Mouse (Mus musculus) E14TG2a.4 (cell line): Measurements from ENCODE around the gene Cd9.

Experiments used
- CTCF ChIP-seq: conservative IDR thresholded peaks from 2 replicates; pipeline ENCODE4 v1.5.1; 2014; ENCODE audit warnings: low read length
- NANOG ChIP-seq: IDR thresholded peaks from 2 replicates; pipeline ENCODE4 v1.6.1; 2014; ENCODE audit warnings: borderline replicate concordance, low read length, mixed read lengths

- TF ChIP-seq CTCF (no peak), NANOG (no peak)
Measured at GRCm38 (mm10) chr6:125413326-125413725, 81.3 kb downstream of the Cd9 start.
